Mouse (Mus musculus) embryonic facial prominence, embryonic 12.5 days (tissue): ENCODE measurements around the gene Hnrnpd. TPM values are rescaled to one million over a fixed set of nuclear protein-coding genes. Genes with fewer than 3 reads are reported as not detected.

Experiments used
- polyA plus RNA-seq: library from polyadenylated mRNA; unstranded; fragments of >200 nt; fragmentation: Nextera tagmentation; extraction: Ambion mirVana; gene quantifications from 2 replicates; pipeline ENCODE4 v1.2.1, GENCODE M21; 2016

Gene Hnrnpd
- polyA plus RNA-seq, 1 experiment from 2014 or later: 502 TPM

Other genes with a start within 250 kb of the Hnrnpd start
- 11.7 and 13.5 TPM in 2 replicates for gene Rasgef1b, start 249.9 kb downstream of the Hnrnpd start, polyA plus RNA-seq
- 0.36 TPM in 1 of 2 replicates, not detected in the other for gene Vamp9, start 72.7 kb downstream of the Hnrnpd start, polyA plus RNA-seq
- gene 4930524J08Rik, start 123 bp upstream of the Hnrnpd start, polyA plus RNA-seq: 2.2 and 3.0 TPM in 2 replicates
- 248 and 261 TPM in 2 replicates for gene Hnrnpdl, start 60.7 kb upstream of the Hnrnpd start, polyA plus RNA-seq
- gene Enoph1, start 61.0 kb upstream of the Hnrnpd start, polyA plus RNA-seq: 47.2 and 47.9 TPM in 2 replicates
- 1.9 and 2.8 TPM in 2 replicates for gene Tmem150c, start 180.9 kb upstream of the Hnrnpd start, polyA plus RNA-seq